Mouse (Mus musculus) spleen, embryonic (tissue): Measurements from ENCODE around the gene Cog7.

Experiments
- CTCF ChIA-PET: fragments of 350-600 bp; sonication (Branson Sonifier 250); formaldehyde crosslinking; loops from one replicate; lab custom pipeline; 2022; lab: Charles Lee

The Cog7 gene

GRCm38 (mm10) chr7:121899311-121899710, 82.2 kb downstream of the Cog7 start:
- CTCF ChIA-PET = interaction anchor here (0.6 kb wide), 1 partner anchor 891 kb away, joined by 3 read pairs; no protein-coding TSS in a partner anchor

GRCm38 (mm10) chr7:121896689-121897088, 84.8 kb downstream of the Cog7 start:
- CTCF ChIA-PET = no interaction called here

- CTCF ChIA-PET = no interaction called here
Observed at GRCm38 (mm10) chr7:121890636-121891360, 90.7 kb downstream of the Cog7 start.

- CTCF ChIA-PET = no interaction called here
Observed at GRCm38 (mm10) chr7:121880246-121880645, 101.3 kb downstream of the Cog7 start.

- CTCF ChIA-PET = interaction anchor here (0.5 kb wide), 1 partner anchor 36 kb away, joined by 4 read pairs; no protein-coding TSS in a partner anchor
Observed at GRCm38 (mm10) chr7:121874784-121875183, 106.7 kb downstream of the Cog7 start.

- CTCF ChIA-PET = interaction anchor here (0.5 kb wide), 1 partner anchor 35 kb away, joined by 4 read pairs; no protein-coding TSS in a partner anchor
Observed at GRCm38 (mm10) chr7:121873998-121874397, 107.5 kb downstream of the Cog7 start.

- CTCF ChIA-PET = no interaction called here
Observed at GRCm38 (mm10) chr7:121871631-121872030, 109.9 kb downstream of the Cog7 start.

GRCm38 (mm10) chr7:121864858-121865585, 116.5 kb downstream of the Cog7 start, which contains the start of gene Scnn1b:
Scnn1b (plus strand) TSS chr7:121865038.
- CTCF ChIA-PET = no interaction called here

- CTCF ChIA-PET = no interaction called here
Observed at GRCm38 (mm10) chr7:121858939-121859338, 122.6 kb downstream of the Cog7 start.

GRCm38 (mm10) chr7:121857177-121857884, 124.2 kb downstream of the Cog7 start:
- CTCF ChIA-PET = no interaction called here

GRCm38 (mm10) chr7:121848537-121849168, 132.9 kb downstream of the Cog7 start:
- CTCF ChIA-PET = no interaction called here

GRCm38 (mm10) chr7:121845964-121846363, 135.5 kb downstream of the Cog7 start:
- CTCF ChIA-PET = no interaction called here

GRCm38 (mm10) chr7:121842234-121842633, 139.3 kb downstream of the Cog7 start:
- CTCF ChIA-PET = no interaction called here

- CTCF ChIA-PET = no interaction called here
Observed at GRCm38 (mm10) chr7:121840810-121841209, 140.7 kb downstream of the Cog7 start.

GRCm38 (mm10) chr7:121836827-121837226, 144.7 kb downstream of the Cog7 start:
- CTCF ChIA-PET = no interaction called here

- CTCF ChIA-PET = no interaction called here
Observed at GRCm38 (mm10) chr7:121835392-121835791, 146.1 kb downstream of the Cog7 start.
